Mouse (Mus musculus) kidney, adult 9 months (tissue): ENCODE measurements at regions not wholly inside any gene's neighbourhood (a gene's known extent, or its start where the extent isn't known, plus 50 kb on each side); places are given as distances from the start of the nearest gene placed in this dataset.

ENCODE experiments used
- DNase-seq: peaks from one replicate; pipeline ENCODE4 v3.0.0; 2022

DNA sequence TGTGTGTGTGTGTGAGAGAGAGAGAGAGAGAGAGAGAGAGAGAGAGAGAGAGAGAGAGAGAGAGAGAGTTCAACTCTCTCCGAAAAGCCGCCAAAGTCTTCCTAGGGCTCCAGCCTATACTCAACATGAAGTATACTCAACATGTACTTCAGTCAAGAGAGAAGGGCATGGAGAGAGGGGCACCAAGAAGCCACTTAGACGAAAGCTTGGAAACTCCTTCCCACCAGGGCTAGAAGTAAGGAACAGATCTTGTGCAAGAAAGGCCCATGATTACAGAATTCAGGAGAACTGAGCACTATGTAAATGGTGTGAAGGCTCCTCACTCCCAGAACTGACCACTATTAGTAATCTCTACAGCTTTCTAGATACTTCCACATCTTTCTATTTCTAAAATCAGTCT lies 467.4 kb upstream of the Hs6st1 start:
- no peak for DNase-seq

DNA sequence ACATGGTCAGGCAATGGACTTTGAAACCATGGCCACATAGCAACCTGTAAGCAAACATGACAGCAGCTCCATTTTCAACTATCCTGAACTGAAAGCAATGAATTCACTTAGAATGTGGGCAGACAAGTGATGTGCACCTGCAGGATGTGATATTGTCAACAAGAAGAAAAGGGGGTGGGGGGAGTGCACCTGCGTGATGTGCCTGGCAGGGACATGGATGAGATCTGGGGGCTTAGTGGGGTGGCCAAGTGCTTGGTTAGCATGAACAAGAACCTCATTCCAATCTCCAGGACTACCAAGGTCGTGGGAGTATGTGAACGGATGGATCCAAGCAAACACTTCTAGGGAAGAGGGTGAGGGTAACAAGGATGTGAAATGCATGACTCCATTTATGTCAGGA lies 453.1 kb upstream of the Hs6st1 start:
- no peak for DNase-seq

DNA sequence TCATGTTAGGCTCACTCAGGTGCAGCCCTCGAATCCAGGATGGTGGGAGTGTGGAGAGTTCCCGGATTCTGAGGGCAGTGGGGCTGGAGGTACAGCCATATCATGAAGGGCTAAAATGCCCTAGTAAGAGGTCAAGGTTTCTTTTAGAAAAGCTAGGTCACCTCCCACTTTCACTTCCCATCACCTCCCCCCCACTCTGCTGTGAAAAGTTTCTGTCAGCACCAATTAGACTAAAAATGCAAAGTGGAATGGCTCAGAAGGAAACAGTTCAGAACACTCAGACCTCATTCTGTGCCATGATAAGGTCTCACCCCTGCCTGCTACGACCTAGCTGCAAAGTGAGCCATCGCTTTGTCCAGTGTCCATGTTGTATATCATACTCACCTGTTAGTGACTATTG lies 448.7 kb upstream of the Hs6st1 start:
- DNase-seq = no peak

DNA sequence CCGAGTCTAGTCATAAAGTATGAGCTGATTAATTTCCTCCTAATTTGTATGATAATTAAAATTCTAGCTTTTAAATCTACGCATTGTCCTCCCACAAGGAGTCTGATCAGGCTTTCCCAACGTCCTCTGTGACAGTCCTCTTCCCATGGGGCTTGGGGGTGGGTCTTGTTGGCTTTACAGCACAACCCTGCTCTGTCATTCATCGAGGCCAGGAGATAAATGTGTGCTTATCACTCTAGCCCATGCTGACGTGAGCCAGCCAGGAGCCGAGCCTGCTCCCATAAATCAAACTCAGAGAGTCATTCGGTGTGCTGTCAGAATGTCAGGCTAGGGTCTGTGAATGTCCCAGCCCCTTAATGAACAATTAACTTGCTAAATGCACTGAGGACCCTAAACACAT lies 425.6 kb upstream of the Hs6st1 start:
- DNase-seq = no peak

DNA sequence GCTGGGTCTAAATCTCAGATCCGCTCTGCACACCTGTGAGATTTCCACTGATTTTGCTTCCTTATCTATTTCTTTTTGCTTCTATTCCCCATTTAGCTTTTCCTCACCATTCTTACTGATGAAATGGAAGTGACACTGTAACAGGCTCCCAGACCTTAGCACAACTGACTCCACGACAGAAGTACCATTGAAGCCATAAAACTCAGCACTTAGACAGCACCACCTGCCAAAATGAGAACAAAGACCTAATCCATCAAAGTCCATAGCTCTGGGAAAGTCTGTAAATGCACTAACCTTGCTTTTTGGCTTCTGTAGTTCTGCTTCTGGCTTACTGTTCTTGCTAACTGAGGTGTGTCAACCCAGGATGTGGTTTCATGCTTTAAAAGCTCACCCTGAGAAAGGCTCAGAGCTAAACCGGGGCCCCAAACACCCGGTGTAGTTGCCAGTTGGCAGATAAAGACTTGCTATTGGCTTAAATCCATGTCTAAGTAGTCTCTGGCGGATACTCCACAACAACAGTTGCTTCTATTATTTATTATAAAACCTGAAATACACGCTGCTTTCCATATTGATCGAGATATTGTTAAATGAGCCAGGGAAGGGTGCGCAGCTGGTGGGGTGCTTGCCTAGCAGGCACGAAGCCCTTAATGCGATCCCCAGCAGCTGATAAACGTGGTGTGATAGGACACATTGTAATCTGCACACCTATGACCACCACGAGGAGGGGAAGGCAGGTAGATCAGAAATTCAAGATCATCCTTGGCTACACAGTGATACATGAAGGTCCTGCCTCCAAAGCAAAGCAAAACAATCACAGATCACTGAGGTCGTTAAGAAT lies 414.9 kb upstream of the Hs6st1 start:
- no peak for DNase-seq

DNA sequence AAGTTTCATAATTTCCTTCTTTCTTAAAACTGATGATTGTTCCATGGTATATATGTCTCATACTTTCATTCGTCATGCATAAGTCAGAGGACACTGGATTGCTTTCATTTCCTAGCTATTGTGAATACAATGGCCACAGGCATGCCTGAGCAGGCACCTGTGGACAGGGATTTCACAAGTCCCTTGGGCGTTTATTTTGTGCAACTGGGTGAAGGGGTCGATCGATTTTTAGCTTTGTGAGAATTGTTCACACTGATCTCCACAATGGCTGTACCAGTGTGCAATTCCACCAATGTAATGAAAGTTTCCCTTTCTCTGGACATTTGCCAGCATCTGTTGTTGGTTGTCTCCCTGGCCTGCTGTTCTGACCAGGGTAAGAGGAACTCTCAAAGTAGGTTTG lies 405.2 kb upstream of the Hs6st1 start:
- no peak for DNase-seq

DNA sequence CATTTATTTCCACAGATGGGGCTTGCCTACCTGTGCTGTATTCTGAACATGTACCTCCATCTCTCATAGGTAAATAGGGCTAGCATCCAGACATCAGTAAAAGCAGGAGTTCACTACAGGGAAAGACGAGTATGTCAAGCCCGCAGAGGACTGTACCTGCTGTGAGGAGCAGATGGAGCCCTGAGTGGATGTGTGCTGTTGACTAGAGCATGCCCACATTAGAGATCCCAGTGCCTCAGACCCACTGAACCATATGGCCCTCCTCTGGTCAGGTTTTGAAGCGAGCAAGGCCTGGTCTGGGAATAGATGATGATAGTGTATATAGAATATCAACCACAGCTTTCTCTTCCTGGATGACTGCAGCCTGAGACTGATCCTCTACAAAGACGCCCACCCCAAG lies 394.7 kb upstream of the Hs6st1 start:
- no peak for DNase-seq

DNA sequence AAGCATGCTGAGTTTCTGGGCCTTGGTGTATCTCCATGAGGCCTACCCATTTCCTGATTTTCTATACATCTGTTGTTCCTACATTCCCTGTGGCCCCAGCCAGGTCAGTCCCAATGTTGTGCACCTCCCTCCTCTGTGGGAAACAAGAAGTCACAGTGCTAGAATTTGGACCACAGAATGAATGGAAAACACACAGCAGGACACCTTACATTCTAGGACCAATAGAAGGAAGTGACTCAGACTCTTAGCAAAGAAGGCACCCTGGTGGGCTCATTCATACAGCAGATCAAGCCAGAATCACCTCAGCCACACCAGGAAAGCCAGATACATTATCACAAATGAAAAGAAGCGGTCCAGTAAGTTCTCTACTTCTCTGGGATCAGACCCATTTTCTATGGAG lies 394.2 kb upstream of the Hs6st1 start:
- no peak for DNase-seq

DNA sequence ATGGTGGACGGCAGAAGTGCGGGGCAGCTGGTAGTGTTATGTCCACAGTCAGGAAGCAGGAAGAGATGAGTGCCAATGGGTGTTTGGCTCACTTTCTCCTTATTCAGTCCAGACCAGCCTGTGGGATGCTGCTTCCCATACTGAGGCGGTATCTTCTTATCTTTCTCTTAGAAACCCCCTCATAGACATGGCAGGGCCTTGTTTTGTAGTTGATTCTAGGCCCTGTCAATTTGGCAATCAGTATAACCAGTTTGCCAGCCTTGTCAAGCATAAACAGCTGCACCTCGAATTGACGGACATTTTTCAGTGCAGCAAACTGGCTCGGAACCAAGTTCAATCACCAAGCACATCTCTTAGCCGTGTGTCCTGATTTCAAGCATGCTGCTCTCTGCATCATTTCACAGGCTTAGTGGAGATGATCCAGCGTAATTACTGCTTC lies 385.7 kb upstream of the Hs6st1 start:
- DNase-seq = no peak

DNA sequence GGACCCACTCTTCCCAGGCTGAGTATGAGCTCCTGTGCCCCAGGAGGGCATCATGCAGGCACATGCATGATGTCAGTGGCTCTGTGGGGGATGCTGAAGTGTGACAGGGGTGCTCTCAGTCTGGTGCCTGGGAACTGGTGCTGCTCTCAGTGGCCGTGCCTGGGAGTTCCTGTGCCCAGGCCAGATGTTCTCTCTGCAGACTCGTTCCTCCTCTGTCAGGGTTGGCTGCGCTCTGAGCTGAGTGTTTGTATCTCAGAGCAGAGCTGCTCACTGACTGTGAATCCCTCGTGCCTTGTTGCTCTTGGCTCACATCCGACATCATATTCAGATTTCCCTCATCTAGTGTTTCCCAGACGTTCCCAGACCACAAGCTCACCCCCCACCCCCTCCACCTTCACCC lies 382.5 kb upstream of the Hs6st1 start:
- DNase-seq = peak; percentile 12

DNA sequence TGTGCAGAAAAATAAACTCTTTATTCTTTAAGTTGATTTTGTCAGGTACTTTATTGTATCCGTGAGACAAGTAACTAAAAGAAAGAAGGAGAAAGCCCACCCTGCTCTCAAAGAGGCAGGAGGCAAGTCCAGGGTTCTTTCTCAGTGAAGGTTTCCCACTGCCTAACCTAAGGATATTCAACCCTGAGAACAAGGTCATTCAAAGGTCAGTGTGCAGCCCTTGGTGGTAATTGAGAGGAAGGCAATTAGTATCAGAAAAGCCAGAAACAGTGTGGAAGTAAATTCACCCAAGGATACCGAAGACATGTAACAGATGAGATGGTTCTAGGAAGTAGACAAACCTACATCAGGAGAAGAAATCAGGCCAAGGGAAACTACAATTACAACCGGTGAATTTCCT lies 373.9 kb upstream of the Hs6st1 start:
- no peak for DNase-seq

DNA sequence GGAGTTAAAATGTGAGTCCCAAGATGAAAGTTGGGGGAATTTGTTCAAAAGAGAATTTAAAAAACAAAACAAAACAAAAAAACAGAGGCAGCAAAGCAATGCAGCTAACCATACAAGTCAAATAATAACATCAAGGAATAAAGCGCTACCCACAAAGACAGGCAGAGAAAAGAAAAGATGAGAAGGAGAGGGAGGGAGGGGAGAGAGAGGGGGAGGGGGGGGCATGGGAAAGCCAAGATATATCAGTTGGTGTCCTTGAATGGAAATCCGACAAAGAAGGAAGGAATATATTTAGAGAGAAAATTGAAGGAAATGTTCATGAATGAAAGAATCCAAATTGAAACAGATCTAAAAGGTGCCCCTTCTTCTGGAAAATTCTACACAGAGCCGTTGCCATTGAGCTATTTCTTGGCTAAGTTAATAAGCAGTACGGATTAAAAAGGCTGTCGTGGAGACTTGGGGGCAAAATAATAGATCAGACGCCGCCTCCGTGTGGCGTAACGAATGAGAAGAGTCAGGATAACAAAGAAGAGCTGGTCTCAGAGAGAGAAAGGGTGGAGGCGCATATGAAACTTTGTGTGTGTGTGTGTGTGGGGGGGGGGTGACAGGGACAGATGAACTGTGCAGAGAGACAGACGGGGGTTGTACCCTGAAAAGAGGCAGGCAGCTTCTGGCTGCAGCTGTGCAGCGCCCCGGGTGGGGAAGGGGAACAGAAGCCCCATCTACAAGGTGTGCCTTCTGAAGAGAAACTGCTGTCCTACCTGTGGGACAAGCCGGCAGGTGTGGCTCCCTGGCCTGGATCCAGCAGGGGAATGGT lies 373.2 kb upstream of the Hs6st1 start:
- DNase-seq = no peak

DNA sequence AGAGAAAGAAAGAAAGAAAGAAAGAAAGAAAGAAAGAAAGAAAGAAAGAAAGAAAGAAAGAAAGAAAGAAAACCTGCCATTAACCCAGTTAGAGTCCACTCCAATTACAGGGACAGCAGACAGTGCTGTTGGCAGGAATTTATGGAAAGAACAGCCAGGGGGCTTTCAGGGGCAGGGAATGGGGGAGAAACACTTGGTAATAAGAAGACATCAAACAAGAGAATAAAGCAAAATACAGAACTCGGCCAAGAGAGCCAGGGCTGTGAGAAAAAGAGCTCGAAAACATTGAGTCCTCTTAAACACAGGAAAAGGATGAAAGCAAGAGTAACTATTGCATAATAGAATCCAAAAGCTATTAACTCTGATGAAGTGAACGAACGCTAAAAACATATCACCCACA lies 371.0 kb upstream of the Hs6st1 start:
- no peak for DNase-seq

DNA sequence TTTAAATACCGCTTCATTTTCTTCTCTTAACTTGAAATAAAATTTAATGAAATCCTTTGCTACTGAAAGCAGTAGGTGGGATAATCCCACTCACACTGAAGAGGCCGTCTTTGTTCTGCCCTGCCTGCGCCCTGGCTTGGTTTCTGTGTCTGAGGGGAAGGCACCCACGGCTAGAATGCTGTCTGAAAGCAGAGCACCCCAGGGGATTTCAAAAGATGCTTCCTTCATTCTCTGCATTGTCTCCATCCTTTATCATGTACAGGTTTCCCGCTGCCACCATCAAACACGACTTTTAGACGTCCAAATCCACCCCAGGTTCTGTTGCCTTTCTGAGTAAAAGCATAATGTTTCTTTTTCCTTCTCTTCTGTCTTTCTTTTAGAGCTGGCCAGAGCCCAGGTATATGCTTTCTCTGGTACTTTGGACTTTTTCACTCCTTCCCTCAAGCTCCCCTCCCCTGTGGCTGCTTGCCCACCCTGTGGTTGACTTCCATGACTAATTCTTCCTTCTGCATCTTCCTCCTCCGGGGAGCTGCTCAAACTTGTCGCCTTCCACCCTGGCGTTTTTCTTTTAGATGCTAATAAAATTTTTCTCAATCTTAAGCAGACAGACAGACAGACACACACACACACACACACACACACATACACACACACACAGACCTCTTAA lies 370.2 kb upstream of the Hs6st1 start:
- no peak for DNase-seq

DNA sequence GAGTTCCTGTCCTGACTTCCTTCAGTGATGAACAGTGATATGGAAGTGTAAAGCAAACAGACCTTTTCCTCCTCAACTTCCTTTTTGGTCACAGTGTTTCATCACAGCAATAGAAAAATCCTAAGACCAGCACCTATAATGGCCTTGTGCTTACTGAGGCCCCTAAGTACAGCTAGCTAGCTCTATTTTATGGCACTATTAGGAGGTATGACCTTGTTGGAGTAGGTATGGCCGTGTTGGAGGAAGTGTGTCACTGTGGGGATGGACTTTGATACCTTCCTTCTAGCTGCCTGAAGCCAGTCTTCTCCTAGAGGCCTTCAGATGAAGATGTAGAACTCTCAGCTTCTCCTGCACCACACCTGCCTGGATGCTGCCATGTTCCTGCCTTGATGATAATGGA lies 365.6 kb upstream of the Hs6st1 start:
- no peak for DNase-seq

DNA sequence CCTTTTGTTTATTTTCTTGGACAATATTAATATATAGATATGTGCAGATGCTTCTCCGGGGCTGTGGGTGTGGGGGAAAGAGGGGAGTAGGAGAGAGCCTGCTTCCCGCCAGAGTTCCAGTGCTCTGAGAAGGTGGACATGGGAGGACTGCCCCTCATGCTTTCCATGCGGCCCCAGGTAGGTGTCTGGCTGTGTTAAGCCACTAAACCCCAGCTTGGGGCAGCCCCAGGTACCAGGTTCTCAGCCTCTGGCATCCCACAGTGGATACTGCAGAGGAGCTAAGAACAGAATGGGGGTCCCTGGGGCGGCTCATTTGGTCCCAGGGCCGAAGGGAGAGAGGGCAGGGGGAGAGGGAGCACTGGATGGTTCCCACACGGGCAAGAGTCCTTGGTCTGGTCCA lies 361.9 kb upstream of the Hs6st1 start:
- DNase-seq = no peak

DNA sequence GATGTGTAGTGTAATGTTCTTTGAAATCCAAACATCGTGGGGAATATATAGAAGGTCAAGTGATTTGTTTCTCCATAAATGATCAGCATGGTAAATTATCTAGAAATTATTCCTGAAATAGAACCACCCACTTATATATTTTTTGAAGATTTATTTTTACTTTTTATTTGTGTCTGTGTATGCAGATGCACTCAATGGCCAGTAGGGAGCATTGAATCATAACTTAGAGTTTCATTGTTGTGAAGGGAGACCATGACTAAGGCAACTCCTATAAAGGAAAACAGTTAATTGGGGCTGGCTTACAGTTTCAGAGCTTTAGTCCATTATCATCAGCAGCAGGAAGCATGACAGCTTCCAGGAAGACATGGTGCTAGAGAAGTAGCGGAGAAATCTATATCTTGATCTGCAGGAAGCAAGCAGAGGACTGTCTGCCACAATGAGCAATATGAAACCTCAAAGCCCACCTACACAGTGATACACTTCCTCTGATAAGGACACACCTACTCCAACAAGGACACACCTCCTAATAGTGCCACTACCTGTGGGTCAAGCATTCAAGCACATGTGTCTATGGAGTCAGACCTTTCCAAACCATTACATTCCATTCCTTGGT lies 359.9 kb upstream of the Hs6st1 start:
- DNase-seq = no peak

DNA sequence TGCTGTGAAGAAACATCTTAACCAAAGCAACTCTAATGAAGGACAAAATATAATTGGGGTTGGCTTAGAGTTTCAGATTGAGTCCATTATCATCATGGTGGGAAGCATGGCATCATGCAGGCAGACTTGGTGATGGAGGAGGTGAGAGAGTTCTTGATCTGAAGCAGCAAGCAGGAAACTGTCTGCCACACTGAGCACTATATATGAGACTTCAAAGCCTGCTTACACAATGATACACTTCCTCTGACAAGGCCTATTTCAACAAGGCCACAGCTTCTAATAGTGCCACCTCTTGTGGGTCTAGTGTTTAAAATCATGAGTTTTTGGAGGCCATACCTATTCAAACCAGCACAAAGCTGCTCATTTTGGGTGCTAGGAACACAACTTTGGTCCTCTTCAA lies 359.0 kb upstream of the Hs6st1 start:
- no peak for DNase-seq

DNA sequence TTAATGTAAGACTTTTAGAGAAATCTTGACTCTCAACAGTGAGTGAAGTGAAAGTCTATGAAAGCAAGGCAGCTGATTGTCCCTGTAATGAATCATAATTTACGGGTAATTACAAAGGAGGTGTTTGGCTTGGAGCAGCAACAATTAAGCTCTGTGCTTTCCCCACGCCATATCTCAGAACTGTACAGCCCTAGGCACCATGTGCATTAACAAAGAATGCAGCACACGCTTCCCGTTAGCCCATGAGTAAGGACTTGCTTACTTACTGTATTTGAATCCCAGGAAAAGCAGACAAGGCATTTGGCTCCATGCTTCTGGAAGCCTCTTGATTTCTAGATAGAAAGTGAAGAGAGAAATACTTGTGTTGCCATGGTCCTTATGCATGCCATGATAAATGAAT lies 354.2 kb upstream of the Hs6st1 start:
- no peak for DNase-seq

DNA sequence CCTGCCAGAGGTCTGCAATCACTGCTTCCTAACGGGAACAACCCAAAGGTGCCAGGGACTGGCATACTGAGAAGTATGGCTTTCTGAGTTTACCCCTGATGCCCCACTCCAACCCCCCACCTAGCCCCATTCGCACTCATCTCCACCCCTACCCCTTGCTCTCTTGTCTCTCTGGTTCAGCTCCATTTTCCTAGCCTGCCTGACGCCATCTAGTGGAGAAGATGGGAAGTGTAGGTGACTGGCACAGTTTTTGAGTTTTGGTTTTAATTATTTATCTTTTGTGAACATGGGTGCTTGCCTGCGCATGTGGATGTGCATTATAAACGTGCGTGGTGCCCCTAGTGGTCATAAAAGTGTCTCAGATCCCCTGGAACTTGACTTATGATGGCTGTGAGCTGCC lies 352.3 kb upstream of the Hs6st1 start:
- DNase-seq = no peak

DNA sequence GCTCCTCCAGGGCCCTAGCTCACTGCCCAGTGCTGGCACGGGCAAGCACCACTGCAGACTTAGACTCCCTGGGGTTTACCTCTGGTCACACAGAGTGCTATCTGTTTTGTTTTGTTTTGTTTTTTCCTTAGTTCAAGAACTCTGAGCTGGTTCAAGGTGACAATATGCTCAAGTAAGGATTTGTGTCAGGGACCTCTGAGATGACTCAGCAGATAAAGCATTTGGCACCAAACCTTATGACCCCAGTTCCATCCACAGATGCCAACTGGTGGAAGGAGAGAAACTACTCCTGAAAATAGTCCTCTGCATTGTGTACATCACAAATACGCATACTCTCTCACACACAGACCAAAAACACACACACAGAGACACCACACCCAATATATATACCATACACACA lies 351.0 kb upstream of the Hs6st1 start:
- no peak for DNase-seq

DNA sequence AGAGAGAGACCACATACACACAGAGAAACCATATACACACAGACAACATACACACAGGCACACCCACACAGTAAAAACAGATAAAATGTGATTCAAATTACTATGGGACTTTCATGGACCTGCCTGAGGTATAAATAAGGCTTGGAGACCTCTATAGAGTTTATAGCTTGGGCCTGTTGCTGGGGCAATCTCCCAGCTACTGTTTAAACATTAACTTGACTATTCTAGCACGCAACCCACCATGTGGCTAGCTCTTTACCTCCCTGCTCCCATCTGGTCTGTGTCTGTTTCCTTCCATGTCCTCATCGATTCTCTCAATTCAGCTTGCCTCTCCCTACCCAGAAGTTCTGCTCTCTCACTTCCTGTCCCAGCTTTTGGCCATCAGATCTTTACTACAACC lies 350.5 kb upstream of the Hs6st1 start:
- DNase-seq = no peak

DNA sequence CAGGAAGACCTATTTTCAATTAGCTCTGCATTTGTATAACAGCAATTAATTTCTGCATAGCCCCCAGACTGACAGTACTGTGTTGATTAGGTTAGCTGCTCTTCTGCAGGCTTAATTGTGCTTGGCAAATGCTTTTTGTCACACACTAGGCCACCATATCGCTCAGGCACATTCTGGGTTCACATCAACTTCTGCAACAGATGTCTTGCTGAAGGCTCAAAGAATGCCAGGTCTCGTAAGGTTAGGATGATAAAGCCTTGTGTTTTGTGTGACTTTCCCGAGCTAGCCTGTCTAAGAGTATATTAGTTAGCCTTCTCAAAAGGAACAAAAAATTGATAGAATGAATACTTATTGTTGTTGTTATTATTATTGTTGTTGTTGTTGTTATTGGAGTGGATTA lies 348.1 kb upstream of the Hs6st1 start:
- no peak for DNase-seq
